ENCODE assay signal across 26 mouse cellular contexts in the genomic region with DNA sequence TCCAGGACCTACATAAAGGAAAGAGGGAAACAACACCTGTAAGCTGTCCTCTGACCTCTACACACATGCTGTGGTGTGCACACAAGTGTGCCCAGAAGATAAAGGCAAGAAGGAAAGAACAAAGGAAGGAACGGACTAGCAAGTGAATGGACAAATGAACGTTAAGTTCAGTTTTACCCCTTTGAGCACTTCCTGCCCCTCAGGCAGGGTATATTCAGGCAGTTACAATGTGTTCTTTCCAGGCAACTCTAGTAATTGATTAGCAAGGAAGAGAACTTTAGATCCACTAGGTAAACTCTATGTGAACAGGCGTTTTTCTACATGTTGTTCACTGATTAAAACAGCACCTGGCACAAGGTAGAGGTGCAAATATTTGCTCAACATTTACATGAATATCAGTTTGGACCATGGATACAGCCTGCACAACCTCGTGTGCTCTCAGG. TPM values are rescaled to one million over a fixed set of nuclear protein-coding genes. Genes with fewer than 3 reads are reported as not detected.
DNase-seq lines count a peak whose midpoint lies in the region; ATAC-seq and TF ChIP-seq lines count a peak whose summit lies in the region.
"Had no signal": no experiment of that assay in that cellular context is flagged by ENCODE, and none has a peak within 500 bp of the region (broad histone marks: within the 10 kb centered on the region; RNA-seq: fewer than 3 reads in every experiment).

No protein-coding gene starts in this region.

- H3K27ac ChIP-seq in kidney, postnatal 0 days, result peak overlapping the region; percentile 34; the same call in 1 of the 2 replicates
- no peak overlapping the region for H3K27ac ChIP-seq in kidney, embryonic 15.5 days
- 0 out of 2 replicates have a peak overlapping the region, but pooled peaks have one; percentile 39 for H3K27ac ChIP-seq in liver, embryonic 11.5 days (ENCODE audit: low read depth, low read length)
- H3K27ac ChIP-seq in liver, postnatal 0 days (ENCODE audit: low read depth), result peak overlapping the region; percentile 94
- H3K27ac ChIP-seq: embryonic facial prominence, embryonic 15.5 days; forebrain, embryonic 15.5 days; hindbrain, embryonic 10.5 days; hindbrain, postnatal 0 days; left cerebral cortex, adult 2 months; macrophage; neural tube, embryonic 13.5 days had no signal

- H3K4me2 ChIP-seq in kidney, postnatal 0 days (ENCODE audit: low read length), result no peak overlapping the region
- no peak overlapping the region for H3K4me2 ChIP-seq in kidney, embryonic 15.5 days
- H3K4me2 ChIP-seq in liver, embryonic 11.5 days, result no peak overlapping the region
- no peak overlapping the region for H3K4me2 ChIP-seq in liver, postnatal 0 days (ENCODE audit: low read depth, low read length)
- H3K4me2 ChIP-seq: embryonic facial prominence, embryonic 15.5 days; forebrain, embryonic 15.5 days; heart, embryonic 12.5 days; neural tube, embryonic 13.5 days had no signal

- H3K9ac ChIP-seq in kidney, postnatal 0 days (ENCODE audit: low read depth, low read length), result no peak overlapping the region
- no peak overlapping the region for H3K9ac ChIP-seq in kidney, embryonic 15.5 days
- no peak overlapping the region for H3K9ac ChIP-seq in liver, embryonic 11.5 days (ENCODE audit: low read depth, low read length)
- H3K9ac ChIP-seq in liver, postnatal 0 days (replicated peaks), result no peak overlapping the region
- H3K9ac ChIP-seq: embryonic facial prominence, embryonic 15.5 days; forebrain, embryonic 15.5 days; heart, embryonic 12.5 days; neural tube, embryonic 13.5 days had no signal

- no peak for DNase-seq in kidney, postnatal 0 days (ENCODE audit: low spot score)
- no peak for DNase-seq in liver, embryonic 11.5 days (ENCODE audit: low spot score)
- DNase-seq in liver, postnatal 0 days, result no peak
- DNase-seq in yolk sac, embryonic 10.5 days (ENCODE audit: low spot score), result peak; percentile 29
- no peak for DNase-seq in layer of hippocampus, postnatal 10 days (ENCODE audit: low spot score in 2 of 2)
- no peak for DNase-seq in spleen, postnatal 10 days (ENCODE audit: low spot score in 2 of 2)
- no peak for DNase-seq in left cerebral cortex, adult 18-20 months (ENCODE audit: low spot score in 2 of 2)
- DNase-seq: adrenal gland, postnatal 36 days; cerebellum, adult 9-10 months; gastrocnemius, postnatal 10 days; heart, postnatal 10 days; thymus, postnatal 14 days had no signal

- no peaks in the 10 kb centered on the region for H3K4me1 ChIP-seq in kidney, postnatal 0 days (replicated peaks; ENCODE audit: insufficient read depth, low read length)
- H3K4me1 ChIP-seq in kidney, embryonic 15.5 days, result 0 out of 2 replicates have a peak, but pooled peaks cover 4% of the 10 kb centered on the region
- no peaks in the 10 kb centered on the region for H3K4me1 ChIP-seq in liver, embryonic 11.5 days (replicated peaks; ENCODE audit: control insufficient read depth, insufficient read depth, low read length)
- H3K4me1 ChIP-seq in liver, postnatal 0 days (ENCODE audit: insufficient read depth), result peaks cover 9% of the 10 kb centered on the region; the same call in 1 of the 2 replicates
- H3K4me1 ChIP-seq: embryonic facial prominence, embryonic 15.5 days; forebrain, embryonic 15.5 days; heart, embryonic 12.5 days; hindbrain, embryonic 10.5 days; neural tube, embryonic 13.5 days had no signal

- peak; percentile 70 for TF ChIP-seq EP300 in liver, postnatal 0 days (IDR thresholded peaks at IDR 0.05; ENCODE audit: low read depth)

- no peaks in the 10 kb centered on the region for H3K9me3 ChIP-seq in kidney, postnatal 0 days (replicated peaks; ENCODE audit: low read length)
- H3K9me3 ChIP-seq in kidney, embryonic 15.5 days (replicated peaks), result no peaks in the 10 kb centered on the region; the same call in 1 of the 2 replicates
- no peaks in the 10 kb centered on the region for H3K9me3 ChIP-seq in liver, embryonic 11.5 days (ENCODE audit: control insufficient read depth, low read length)
- H3K9me3 ChIP-seq in liver, postnatal 0 days (ENCODE audit: low read length), result no peaks in the 10 kb centered on the region
- H3K9me3 ChIP-seq: embryonic facial prominence, embryonic 15.5 days; forebrain, embryonic 15.5 days; heart, embryonic 12.5 days; hindbrain, embryonic 10.5 days; neural tube, embryonic 13.5 days had no signal

- H3K36me3 ChIP-seq in kidney, postnatal 0 days (ENCODE audit: insufficient read depth, low read length), result no peaks in the 10 kb centered on the region
- no peaks in the 10 kb centered on the region for H3K36me3 ChIP-seq in kidney, embryonic 15.5 days
- no peaks in the 10 kb centered on the region for H3K36me3 ChIP-seq in liver, embryonic 11.5 days (ENCODE audit: control insufficient read depth, insufficient read depth, low read length)
- H3K36me3 ChIP-seq in liver, postnatal 0 days (replicated peaks; ENCODE audit: insufficient read depth, low read length), result peaks cover 4% of the 10 kb centered on the region; the same call in 1 of the 2 replicates
- H3K36me3 ChIP-seq: embryonic facial prominence, embryonic 15.5 days; forebrain, embryonic 15.5 days; heart, embryonic 12.5 days; hindbrain, embryonic 10.5 days; neural tube, embryonic 13.5 days had no signal

- no peak for TF ChIP-seq CTCF in kidney, postnatal 0 days (IDR thresholded peaks at IDR 0.05; ENCODE audit: low read depth)
- TF ChIP-seq CTCF in liver, postnatal 0 days (IDR thresholded peaks at IDR 0.05; ENCODE audit: low read depth), result no peak

- H3K4me3 ChIP-seq in kidney, postnatal 0 days (replicated peaks; ENCODE audit: low read depth, low read length), result no peak overlapping the region
- no peak overlapping the region for H3K4me3 ChIP-seq in kidney, embryonic 15.5 days (replicated peaks)
- H3K4me3 ChIP-seq in liver, embryonic 11.5 days (ENCODE audit: low read depth, low read length), result no peak overlapping the region
- H3K4me3 ChIP-seq in liver, postnatal 0 days (ENCODE audit: low read depth, low read length), result no peak overlapping the region
- H3K4me3 ChIP-seq: embryonic facial prominence, embryonic 15.5 days; forebrain, embryonic 15.5 days; heart, embryonic 12.5 days; hindbrain, embryonic 10.5 days; layer of hippocampus, adult 2 months; left cerebral cortex, adult 2 months; myocyte; neural tube, embryonic 13.5 days had no signal

- no peak for ATAC-seq in kidney, postnatal 0 days (replicated peaks; ENCODE audit: low FRiP score, low read depth)
- ATAC-seq in kidney, embryonic 15.5 days (replicated peaks; ENCODE audit: low FRiP score), result no peak
- no peak for ATAC-seq in liver, embryonic 11.5 days (replicated peaks; ENCODE audit: low FRiP score)
- ATAC-seq in liver, postnatal 0 days, result peak; percentile 95
- ATAC-seq: forebrain, embryonic 15.5 days; hindbrain, postnatal 0 days; lung, postnatal 0 days; midbrain, embryonic 16.5 days had no signal

- H3K27me3 ChIP-seq in kidney, postnatal 0 days (ENCODE audit: insufficient read depth, low read length), result no peaks in the 10 kb centered on the region
- no peaks in the 10 kb centered on the region for H3K27me3 ChIP-seq in kidney, embryonic 15.5 days
- H3K27me3 ChIP-seq in liver, embryonic 11.5 days (replicated peaks; ENCODE audit: control insufficient read depth, insufficient read depth, low read length), result no peaks in the 10 kb centered on the region
- no peaks in the 10 kb centered on the region for H3K27me3 ChIP-seq in liver, postnatal 0 days (ENCODE audit: insufficient read depth, low read length)
- H3K27me3 ChIP-seq: embryonic facial prominence, embryonic 15.5 days; forebrain, embryonic 15.5 days; neural tube, embryonic 13.5 days had no signal

- 61% methylated on average over 4 of the region's 4 CpGs for WGBS in kidney, postnatal 0 days
- WGBS in kidney, embryonic 15.5 days, result 68% methylated on average over 4 of the region's 4 CpGs
- 53% methylated on average over 4 of the region's 4 CpGs for WGBS in liver, embryonic 11.5 days
- WGBS in liver, postnatal 0 days (ENCODE audit: insufficient replicate concordance), result 40% methylated on average over 4 of the region's 4 CpGs

RNA-seq across cellular contexts. Expression of a gene that starts 8.3 kb away (rescaled TPM):
- 35.3 and 37.8 TPM in 2 replicates for polyA plus RNA-seq in kidney, postnatal 0 days (2015; fragmentation: Nextera tagmentation; extraction: Ambion mirVana)
- 26.1 and 27.4 TPM in 2 replicates for polyA plus RNA-seq in kidney, embryonic 15.5 days (2015; fragmentation: Nextera tagmentation; extraction: Ambion mirVana)
- polyA plus RNA-seq in liver, embryonic 11.5 days (2014; fragmentation: Nextera tagmentation; extraction: Ambion mirVana), result 8.5 and 9.4 TPM in 2 replicates
- polyA plus RNA-seq in liver, postnatal 0 days (2015; fragmentation: Nextera tagmentation; extraction: Ambion mirVana), result 11.2 and 14.6 TPM in 2 replicates
- total RNA-seq in layer of hippocampus, postnatal 10 days (2021), result 10 to 100 TPM; 14.7 to 15.8 TPM
- total RNA-seq in left cerebral cortex, adult 18-20 months (2021), result 1 to 10 TPM; 7.5 to 9.4 TPM
- total RNA-seq: granulocyte monocyte progenitor cell, adult 5-6 weeks had no signal
- polyA plus RNA-seq: macrophage had no signal

RNA-seq across cellular contexts. Expression of a gene that starts 51.9 kb away (rescaled TPM):
- polyA plus RNA-seq in kidney, postnatal 0 days (2015; fragmentation: Nextera tagmentation; extraction: Ambion mirVana), result 66.3 and 67.9 TPM in 2 replicates
- polyA plus RNA-seq in kidney, embryonic 15.5 days (2015; fragmentation: Nextera tagmentation; extraction: Ambion mirVana), result 81.4 and 82.1 TPM in 2 replicates
- 83.2 and 86.6 TPM in 2 replicates for polyA plus RNA-seq in liver, embryonic 11.5 days (2014; fragmentation: Nextera tagmentation; extraction: Ambion mirVana)
- 13.4 and 14.7 TPM in 2 replicates for polyA plus RNA-seq in liver, postnatal 0 days (2015; fragmentation: Nextera tagmentation; extraction: Ambion mirVana)
- total RNA-seq in layer of hippocampus, postnatal 10 days (2021), result 10 to 100 TPM; 40.2 to 49.9 TPM
- total RNA-seq in left cerebral cortex, adult 18-20 months (2021), result 10 to 100 TPM; 35.5 to 37.1 TPM
